Mouse (Mus musculus): ENCODE data around the gene Nyx.

The Nyx gene

DNA sequence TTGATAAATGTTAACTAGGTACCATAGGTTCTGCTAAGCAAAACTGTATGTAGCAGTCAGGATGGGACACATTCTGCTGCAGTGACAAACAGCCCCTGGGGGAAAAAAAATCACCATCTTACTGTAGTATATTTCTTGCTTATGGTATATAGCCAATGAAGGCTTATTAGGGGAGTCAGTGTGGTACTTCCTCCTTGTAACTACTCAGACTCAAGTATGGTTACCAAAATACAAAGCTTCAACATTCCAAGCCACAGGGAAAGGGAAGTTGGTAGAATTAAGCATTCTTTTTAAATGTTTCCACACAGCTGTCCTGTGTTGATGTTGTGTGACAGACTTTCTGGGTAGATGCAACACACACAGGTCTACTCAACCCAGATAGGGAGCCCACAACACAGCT lies 27.0 kb downstream of the Nyx start:
- DNase-seq (ENCODE audit: low spot score): no peak

GRCm38 (mm10) chrX:13494892-13495703 lies 29.2 kb downstream of the Nyx start:
- DNase-seq (ENCODE audit: low spot score): no peak

DNA sequence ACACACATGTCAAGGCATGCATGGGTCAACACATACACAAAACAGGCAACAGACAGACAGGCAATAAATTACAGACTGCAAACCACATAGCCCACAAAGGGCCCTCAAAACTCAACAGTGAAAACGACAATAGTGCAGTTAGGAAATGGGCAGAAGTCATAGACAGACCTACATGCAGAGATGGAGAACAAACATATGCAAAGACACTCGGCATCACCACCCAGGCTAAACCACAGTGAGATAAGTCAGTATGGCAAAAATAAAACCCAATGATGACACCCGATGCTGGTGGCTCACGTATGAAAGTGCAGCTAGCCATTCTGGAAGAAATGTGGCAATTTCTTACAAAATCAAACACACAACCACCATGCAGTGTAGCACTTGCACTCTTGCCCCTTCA lies 34.4 kb downstream of the Nyx start:
- no peak for DNase-seq (ENCODE audit: low spot score)

DNA sequence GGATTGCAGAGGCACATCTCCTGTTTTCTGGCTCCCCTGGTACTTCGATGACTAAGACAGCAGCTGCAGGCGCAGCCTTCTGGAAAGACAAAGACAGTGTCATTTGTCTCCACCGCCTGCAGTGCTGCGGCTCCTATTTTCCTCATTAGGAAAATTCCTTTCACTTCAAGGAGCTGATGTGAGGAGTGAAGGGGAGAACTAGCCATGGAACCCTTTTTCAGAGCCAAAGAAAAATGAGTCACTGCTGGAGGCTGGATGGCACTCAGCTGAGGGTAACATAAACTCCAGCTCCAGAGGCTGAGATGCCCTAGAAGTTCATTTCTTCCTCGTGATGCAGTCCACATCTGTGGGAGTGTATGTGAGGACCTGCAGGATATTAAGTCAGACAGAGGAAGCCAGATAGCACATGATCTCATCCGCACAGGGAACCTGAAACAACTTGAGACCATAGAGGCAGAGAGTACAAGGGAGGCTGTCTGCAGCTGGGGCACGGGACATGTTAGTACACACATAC lies 37.0 kb downstream of the Nyx start:
- DNase-seq (ENCODE audit: low spot score): no peak

- DNase-seq (ENCODE audit: low spot score): no peak
Measured at GRCm38 (mm10) chrX:13504389-13504788, 38.5 kb downstream of the Nyx start.

GRCm38 (mm10) chrX:13506376-13506775 lies 40.5 kb downstream of the Nyx start:
- DNase-seq (ENCODE audit: low spot score): no peak

GRCm38 (mm10) chrX:13513127-13513526 lies 47.2 kb downstream of the Nyx start:
- no peak for DNase-seq (ENCODE audit: low spot score)

GRCm38 (mm10) chrX:13513864-13514263 lies 48.0 kb downstream of the Nyx start:
- no peak for DNase-seq (ENCODE audit: low spot score)

DNA sequence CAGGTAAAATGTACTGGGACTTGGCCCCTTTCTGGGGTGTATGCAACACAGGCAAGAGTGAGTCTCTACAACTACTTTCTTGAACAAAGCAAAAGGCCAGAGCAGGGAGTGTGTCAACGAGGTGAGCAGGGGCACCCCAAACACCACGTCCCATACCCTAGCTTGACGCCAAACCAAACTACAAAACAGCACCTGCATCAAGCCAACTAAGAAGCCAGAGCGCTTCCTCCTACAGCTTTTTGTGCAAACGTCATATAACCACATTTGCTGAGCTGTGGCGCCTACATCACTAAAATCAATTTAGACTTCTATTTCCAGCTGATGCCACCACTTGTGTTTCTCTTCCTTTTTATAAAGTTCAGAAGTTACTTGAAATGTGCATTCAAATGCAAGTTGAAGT lies 50.5 kb downstream of the Nyx start:
- DNase-seq (ENCODE audit: low spot score): no peak

DNA sequence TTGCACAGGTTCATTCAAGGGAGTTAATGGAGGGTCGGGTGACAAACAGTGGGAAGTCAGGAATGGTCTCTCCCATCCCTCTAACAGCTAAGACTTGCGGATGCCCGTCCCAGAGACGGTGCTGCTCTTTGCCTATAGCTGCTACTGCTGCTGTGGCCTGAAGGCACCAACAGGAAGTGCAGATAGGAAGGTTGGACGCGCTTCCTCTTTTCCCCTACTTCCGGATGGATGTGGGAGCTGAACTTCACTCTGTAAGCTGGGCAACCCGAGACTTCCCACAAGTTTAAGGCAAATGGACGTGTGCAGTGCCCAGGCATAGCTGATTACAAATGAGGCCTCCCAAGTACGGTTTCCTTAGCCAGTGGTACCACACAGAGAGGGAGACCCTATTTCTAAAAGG lies 52.1 kb downstream of the Nyx start:
- no peak for DNase-seq (ENCODE audit: low spot score)

DNA sequence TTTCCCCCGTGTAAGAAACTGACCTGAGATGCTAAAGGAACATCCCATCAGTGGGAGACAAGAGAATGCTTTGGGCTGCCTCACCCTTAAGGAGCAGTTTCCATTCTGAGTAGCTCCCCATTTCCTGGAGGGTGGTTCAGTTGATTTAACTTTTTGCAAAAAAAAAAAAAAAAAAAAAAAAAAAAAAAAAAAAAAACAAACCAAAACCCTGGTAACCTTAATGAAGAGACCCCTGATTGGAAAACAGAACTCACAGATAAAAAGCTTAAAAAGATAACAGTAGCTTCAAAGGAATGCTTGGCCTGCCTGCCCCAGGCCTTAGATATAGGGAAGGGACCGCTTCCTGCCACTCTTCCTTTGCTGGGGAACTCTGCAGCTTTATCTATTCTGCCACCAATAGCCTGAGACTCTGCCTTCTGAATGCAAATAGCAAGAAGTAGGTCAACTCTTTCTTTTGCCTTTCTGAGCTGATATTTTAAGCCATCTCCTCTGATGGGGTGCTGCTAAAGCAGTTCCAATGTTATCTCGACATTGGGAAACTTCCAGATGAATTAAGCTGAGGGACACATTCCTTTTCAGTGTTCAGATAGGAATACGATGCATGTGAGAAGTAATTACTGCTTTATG lies 53.0 kb downstream of the Nyx start:
- no peak for DNase-seq (ENCODE audit: low spot score)

GRCm38 (mm10) chrX:13519408-13519783 lies 53.5 kb downstream of the Nyx start:
- no peak for DNase-seq (ENCODE audit: low spot score)

- no peak for DNase-seq (ENCODE audit: low spot score)
Measured at GRCm38 (mm10) chrX:13520566-13520965, 54.7 kb downstream of the Nyx start.

DNA sequence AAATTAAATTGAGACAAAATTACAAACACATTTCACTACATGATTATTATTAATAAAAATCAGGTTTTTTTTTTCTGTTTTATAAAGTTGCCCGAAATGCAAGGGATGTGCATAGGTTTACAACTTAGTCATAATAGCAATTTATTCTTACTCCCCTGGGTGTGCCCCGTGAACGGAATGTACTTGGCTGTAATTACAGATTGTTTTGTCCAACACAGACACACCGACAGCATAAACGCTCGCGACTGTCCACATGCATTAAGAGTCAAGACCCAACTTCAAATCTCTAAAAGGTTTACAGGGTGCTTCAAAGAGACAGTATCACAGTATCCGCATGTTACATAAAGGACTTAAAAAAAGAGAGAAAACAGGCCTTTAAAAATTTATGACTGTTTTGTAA lies 55.4 kb downstream of the Nyx start:
- DNase-seq (ENCODE audit: low spot score): no peak
